17 mouse cellular contexts compared by ENCODE assay signal in genomic region chr1:104771937-104772336, GRCm38 (mm10). TPM values are rescaled to one million over a fixed set of nuclear protein-coding genes. Genes with fewer than 3 reads are reported as not detected.
DNase-seq lines count a peak whose midpoint lies in the region; ATAC-seq and TF ChIP-seq lines count a peak whose summit lies in the region.
"Had no signal": no experiment of that assay in that cellular context is flagged by ENCODE, and none has a peak within 500 bp of the region (broad histone marks: within the 10 kb centered on the region; RNA-seq: fewer than 3 reads in every experiment).

No protein-coding gene starts in this region.

- H3K36me3 ChIP-seq in hindbrain, postnatal 0 days (ENCODE audit: insufficient read depth, low read length): no peaks in the 10 kb centered on the region
- no peaks in the 10 kb centered on the region for H3K36me3 ChIP-seq in hindbrain, embryonic 10.5 days
- H3K36me3 ChIP-seq: heart, embryonic 13.5 days; kidney, embryonic 15.5 days; liver, embryonic 13.5 days had no signal

- peak overlapping the region; percentile 82 for H3K27ac ChIP-seq in hindbrain, postnatal 0 days
- H3K27ac ChIP-seq in hindbrain, embryonic 10.5 days: no peak overlapping the region
- H3K27ac ChIP-seq: heart, embryonic 13.5 days; kidney, embryonic 15.5 days; liver, embryonic 13.5 days had no signal

- ATAC-seq in hindbrain, postnatal 0 days: no peak
- ATAC-seq: lung, postnatal 0 days had no signal

- peak overlapping the region; percentile 6; the same call in 1 of the 2 replicates for H3K9ac ChIP-seq in hindbrain, postnatal 0 days (replicated peaks; ENCODE audit: low read length)
- H3K9ac ChIP-seq: heart, embryonic 13.5 days; kidney, embryonic 15.5 days; liver, embryonic 13.5 days had no signal

- H3K4me1 ChIP-seq in hindbrain, postnatal 0 days (ENCODE audit: insufficient read depth, low read length): peaks cover 6% of the 10 kb centered on the region; the same call in 1 of the 2 replicates
- H3K4me1 ChIP-seq in hindbrain, embryonic 10.5 days (replicated peaks): peaks cover 25% of the 10 kb centered on the region
- H3K4me1 ChIP-seq: liver, embryonic 13.5 days had no signal

- H3K4me2 ChIP-seq in hindbrain, postnatal 0 days (ENCODE audit: low read depth, low read length): peak overlapping the region; percentile 95
- H3K4me2 ChIP-seq: heart, embryonic 13.5 days; kidney, embryonic 15.5 days; liver, embryonic 13.5 days had no signal

- no peak for TF ChIP-seq CTCF in hindbrain, postnatal 0 days (IDR thresholded peaks at IDR 0.05; ENCODE audit: low read depth)

- peak overlapping the region; percentile 57; the same call in 1 of the 2 replicates for H3K4me3 ChIP-seq in hindbrain, postnatal 0 days (ENCODE audit: low read length)
- no peak overlapping the region for H3K4me3 ChIP-seq in hindbrain, embryonic 10.5 days
- H3K4me3 ChIP-seq: heart, embryonic 13.5 days; kidney, embryonic 15.5 days; liver, embryonic 13.5 days had no signal

- 37% methylated on average over 4 of the region's 4 CpGs for WGBS in hindbrain, postnatal 0 days
- 77% methylated on average over 4 of the region's 4 CpGs for WGBS in hindbrain, embryonic 10.5 days

- H3K27me3 ChIP-seq in hindbrain, postnatal 0 days (ENCODE audit: insufficient read depth, low read length): no peaks in the 10 kb centered on the region
- peaks cover 16% of the 10 kb centered on the region for H3K27me3 ChIP-seq in hindbrain, embryonic 10.5 days (ENCODE audit: insufficient read depth, poor library complexity, severe bottlenecking)

- DNase-seq in frontal cortex, postnatal 14 days (ENCODE audit: low spot score in 2 of 2): peak; percentile 23 to 24
- no peak for DNase-seq in frontal cortex, adult 2 months (ENCODE audit: extremely low spot score in 1 of 2, low spot score in 1 of 2)
- peak; percentile 70 for DNase-seq in hindbrain, postnatal 0 days (ENCODE audit: low spot score)
- no peak for DNase-seq in hindbrain, embryonic 10.5 days (ENCODE audit: low spot score)
- peak; percentile 50 to 57 for DNase-seq in right cerebral cortex, postnatal 10 days (ENCODE audit: low spot score in 2 of 2)
- no peak for DNase-seq in right cerebral cortex, postnatal 14 days
- no peak for DNase-seq in ovary, postnatal 10 days (ENCODE audit: low spot score)
- DNase-seq in urinary bladder, adult 2 months (ENCODE audit: low spot score): no peak
- DNase-seq: adrenal gland, postnatal 14 days; gastrocnemius, postnatal 25 days; liver, embryonic 13.5 days; retina, postnatal 1 day had no signal

- no peaks in the 10 kb centered on the region for H3K9me3 ChIP-seq in hindbrain, postnatal 0 days (ENCODE audit: low read length)
- no peaks in the 10 kb centered on the region for H3K9me3 ChIP-seq in hindbrain, embryonic 10.5 days
- H3K9me3 ChIP-seq: heart, embryonic 13.5 days; kidney, embryonic 15.5 days; liver, embryonic 13.5 days had no signal

RNA-seq across cellular contexts. Expression of gene Cdh20, which starts 3.6 kb away (rescaled TPM):
- polyA plus RNA-seq in frontal cortex, adult 2 months (2012; rRNA removed): 16.6 and 17.8 TPM in 2 replicates
- 17.0 and 18.3 TPM in 2 replicates for total RNA-seq in hindbrain, postnatal 0 days (2014; rRNA removed)
- polyA plus RNA-seq in hindbrain, postnatal 0 days (2015; fragmentation: Nextera tagmentation; extraction: Ambion mirVana): 4.6 and 5.6 TPM in 2 replicates
- polyA plus RNA-seq in hindbrain, embryonic 10.5 days (2016; fragmentation: Nextera tagmentation; extraction: Ambion mirVana): 1.4 and 1.7 TPM in 2 replicates
- polyA plus RNA-seq in urinary bladder, adult 2 months (2012; rRNA removed): 0.03 and 0.07 TPM in 2 replicates
- total RNA-seq: megakaryocyte, adult 5-6 weeks had no signal
- polyA plus RNA-seq: liver, embryonic 13.5 days; spleen, adult 2 months had no signal

Comparison
In these comparisons a context has a peak if more than half of its experiments do, and no peak if none do; other contexts are left out.
1. DNase-seq: peak in frontal cortex, postnatal 14 days (2 of 2), hindbrain, postnatal 0 days (single experiment) and right cerebral cortex, postnatal 10 days (2 of 2); none in frontal cortex, adult 2 months (0 of 2), hindbrain, embryonic 10.5 days (single experiment), right cerebral cortex, postnatal 14 days (single experiment), ovary, postnatal 10 days (single experiment) and urinary bladder, adult 2 months (single experiment).